Mouse (Mus musculus) liver (tissue): Measurements from ENCODE around the gene Strn3.

Experiments
- DNase-seq: peaks from one replicate; pipeline ENCODE4 v3.0.0-alpha.2; 2020; ENCODE audit warnings: mixed read lengths

Gene Strn3

GRCm38 (mm10) chr12:51691845-51692632, at the start of gene Strn3:
TSS of gene Strn3 (minus strand) at chr12:51691897.
- DNase-seq: peak; percentile 98

DNA sequence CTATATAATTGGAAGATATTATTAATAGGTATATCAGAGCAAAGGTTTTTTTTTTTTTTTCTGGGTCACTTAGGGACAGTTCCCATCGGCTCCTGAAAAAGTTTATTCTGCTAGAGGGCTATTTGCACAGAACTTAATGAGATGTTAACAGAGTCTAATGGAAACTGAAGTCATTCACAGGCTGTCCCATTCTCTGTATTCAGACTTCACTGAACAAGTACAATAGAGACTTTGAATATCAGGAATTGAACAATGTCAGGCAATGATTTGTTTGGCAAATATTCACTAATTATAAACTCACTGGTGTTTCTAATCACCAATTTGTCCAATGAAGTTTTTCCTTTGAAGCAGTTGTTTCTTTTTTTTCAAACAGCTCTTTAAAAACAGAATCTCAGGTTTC, 45.1 kb upstream of the Strn3 start:
- DNase-seq: no peak

GRCm38 (mm10) chr12:51736381-51736780, 44.7 kb upstream of the Strn3 start:
- no peak for DNase-seq

DNA sequence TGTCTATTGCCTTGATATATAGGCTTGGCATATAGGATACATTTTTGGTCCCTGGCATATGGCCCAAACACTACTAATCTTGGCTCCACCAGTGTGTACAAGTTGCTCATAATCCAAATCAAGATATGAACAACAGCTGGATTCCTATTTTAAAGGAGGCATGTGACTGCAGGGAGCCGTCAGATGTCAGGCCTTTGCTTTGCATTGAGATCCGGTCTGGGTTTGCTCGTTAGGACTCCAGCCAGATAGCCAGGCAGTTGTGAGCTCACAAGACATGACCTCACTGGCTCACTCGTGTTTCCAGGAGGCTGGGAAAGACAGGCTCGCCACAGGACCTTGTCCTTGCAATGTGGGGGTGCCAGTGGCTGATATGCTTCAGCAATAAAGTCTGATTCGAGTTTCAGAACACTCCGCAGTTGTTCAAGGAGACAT, 44.2 kb upstream of the Strn3 start:
- no peak for DNase-seq

DNA sequence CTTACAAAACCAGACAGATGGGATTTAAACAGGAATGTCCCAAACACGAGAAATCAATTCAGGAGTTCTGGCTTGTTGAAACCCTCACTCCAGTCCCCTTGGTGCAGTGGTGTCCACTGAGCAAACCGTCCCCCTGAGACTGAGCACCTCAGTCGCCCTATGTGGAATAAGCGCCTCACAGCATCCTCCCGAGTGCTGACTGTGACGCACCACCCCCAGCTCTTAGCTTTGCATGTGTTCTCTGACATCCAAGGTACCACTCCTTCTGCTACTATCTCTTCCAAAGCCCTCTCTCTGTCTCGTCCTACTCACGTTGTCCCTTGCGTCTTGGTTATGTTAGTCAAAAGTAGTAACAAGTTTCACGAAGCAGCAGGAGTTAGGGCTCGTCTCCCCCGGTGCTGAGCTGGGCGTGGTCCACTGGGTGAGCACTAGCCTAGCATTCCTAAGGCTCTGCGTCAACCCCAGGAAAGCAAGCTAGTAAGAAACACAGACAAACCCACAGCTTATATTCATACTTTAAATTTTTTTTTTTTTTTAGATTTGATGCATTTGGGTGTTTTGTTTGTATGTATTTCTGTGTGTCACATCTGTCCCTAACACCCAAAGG, 43.0 kb upstream of the Strn3 start:
- DNase-seq: no peak

GRCm38 (mm10) chr12:51729827-51730226, 38.1 kb upstream of the Strn3 start:
- DNase-seq: no peak

DNA sequence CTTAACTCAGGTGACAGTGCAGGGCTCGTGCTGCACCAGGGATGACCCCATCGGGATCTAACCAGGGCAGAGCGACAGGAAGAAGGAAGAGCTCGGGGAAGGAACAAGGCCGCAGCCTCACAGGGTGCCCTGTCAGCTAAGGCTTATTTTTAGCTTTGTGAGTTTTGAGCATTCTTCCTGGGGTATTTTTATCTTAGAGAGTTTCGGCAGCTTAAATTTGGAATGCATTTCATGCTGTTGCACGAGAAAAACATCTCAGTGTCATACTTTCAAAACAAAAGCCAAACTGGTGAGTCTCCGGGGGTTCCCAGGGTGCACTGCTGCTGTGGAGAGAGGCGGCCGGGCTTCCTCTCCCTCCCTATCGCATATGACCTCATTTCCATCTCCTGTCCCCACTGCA, 37.4 kb upstream of the Strn3 start:
- no peak for DNase-seq

- DNase-seq: no peak
Observed at GRCm38 (mm10) chr12:51721836-51722235, 30.1 kb upstream of the Strn3 start.

DNA sequence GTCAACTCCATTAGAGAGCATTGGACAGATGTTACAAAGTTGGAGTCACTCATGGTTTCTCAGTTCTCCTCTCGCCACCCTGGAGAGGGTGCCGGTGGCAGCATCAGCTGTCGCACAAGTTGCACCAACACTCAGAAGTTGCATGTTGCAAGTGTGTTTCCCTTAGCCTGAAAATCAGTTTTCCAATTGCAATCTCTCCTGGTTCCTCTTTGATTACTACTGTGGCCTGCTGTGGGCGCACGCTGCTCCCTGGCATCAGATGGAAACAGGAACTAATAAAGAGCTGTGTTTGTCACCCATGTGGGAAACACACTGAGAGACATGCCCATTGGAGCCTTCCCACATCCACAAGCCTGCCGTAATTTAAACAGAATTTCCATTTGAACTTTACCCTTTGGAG, 26.9 kb upstream of the Strn3 start:
- no peak for DNase-seq

GRCm38 (mm10) chr12:51712685-51713084, 21.0 kb upstream of the Strn3 start:
- no peak for DNase-seq

DNA sequence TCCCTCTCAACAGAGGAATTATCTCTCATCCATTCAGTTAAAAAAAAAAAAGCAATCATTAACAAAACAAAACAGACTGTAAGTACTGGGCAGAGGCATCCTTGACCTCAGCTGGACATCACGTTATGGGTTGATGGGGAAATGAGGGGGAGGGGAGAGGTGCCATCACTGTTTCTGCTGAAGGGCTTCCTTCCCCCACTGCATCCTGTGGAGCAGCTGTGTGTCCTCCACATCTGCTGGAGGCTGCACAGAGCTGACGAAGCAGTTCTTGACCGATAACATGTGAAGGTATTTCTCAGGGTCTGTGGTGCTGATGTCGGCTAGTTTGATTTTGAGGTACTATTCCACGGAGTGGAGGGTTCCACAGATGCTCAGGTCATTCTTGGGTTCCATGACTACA, 18.5 kb upstream of the Strn3 start:
- DNase-seq: no peak

- no peak for DNase-seq
Observed at GRCm38 (mm10) chr12:51709741-51710140, 18.0 kb upstream of the Strn3 start.

GRCm38 (mm10) chr12:51708941-51709686, 17.4 kb upstream of the Strn3 start:
- DNase-seq: no peak

GRCm38 (mm10) chr12:51706673-51707235, 15.1 kb upstream of the Strn3 start:
- no peak for DNase-seq

GRCm38 (mm10) chr12:51705778-51706177, 14.1 kb upstream of the Strn3 start:
- no peak for DNase-seq

DNA sequence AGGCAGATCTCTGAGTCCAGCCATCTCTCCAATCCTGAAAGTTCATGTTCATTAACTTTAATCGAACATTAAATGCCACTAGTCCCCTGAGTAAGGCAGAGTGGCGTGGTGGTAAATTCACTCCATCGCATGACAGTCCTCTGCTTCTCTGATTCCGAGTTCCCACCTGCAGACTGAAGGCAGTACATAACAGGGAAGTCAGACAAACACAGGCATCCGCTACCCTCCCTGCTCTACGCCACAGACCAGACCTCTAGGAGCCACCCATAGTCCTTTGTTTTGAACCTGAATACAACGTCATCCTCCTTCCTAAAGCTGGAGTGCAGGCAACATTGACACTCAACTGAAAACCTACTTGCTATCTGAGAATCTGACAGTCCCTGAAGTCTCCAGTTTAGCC, 12.9 kb upstream of the Strn3 start:
- DNase-seq: no peak

DNA sequence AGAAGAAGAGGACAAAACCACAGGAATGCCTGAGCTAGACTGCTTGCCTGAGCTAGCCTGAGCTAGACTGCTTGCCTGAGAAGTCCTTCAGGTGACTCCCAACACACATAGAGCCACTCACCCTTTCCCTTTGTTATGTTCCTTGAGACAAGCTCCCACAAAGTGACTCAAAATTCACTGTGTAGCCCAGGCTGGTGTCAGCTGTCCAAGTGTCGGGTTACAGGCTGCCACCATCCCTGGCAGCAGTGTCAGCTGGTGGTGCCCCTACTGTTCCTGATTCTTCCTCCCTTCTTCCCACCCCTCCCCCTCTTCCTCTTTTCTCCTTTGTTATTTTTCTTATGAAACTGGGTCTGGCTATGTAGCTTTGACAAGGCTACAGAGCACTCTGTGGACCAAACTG, 12.2 kb upstream of the Strn3 start:
- DNase-seq: no peak

GRCm38 (mm10) chr12:51701723-51702122, 10.0 kb upstream of the Strn3 start:
- DNase-seq: no peak

GRCm38 (mm10) chr12:51699623-51700393, 8.1 kb upstream of the Strn3 start:
- DNase-seq: peak; percentile 84

DNA sequence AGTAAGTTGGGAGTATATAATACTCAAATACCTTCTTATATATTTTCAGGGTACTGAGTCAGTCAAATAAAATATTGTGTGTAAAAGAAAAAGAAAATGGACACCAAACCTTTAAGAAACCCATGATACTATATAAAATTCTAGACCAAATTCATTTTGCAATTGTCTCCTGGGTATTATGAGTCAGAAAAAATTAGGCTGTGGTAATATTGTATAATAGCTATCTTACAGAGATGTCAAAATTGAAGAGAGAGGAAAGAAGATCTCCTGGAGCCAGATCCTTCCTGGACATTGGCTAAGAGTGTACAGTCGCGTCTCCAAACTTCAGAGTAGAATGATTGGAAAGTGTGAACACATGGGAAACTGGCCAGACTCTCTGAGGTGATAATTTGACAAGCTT, 4.5 kb upstream of the Strn3 start:
- no peak for DNase-seq

GRCm38 (mm10) chr12:51694966-51695365, 3.3 kb upstream of the Strn3 start:
- DNase-seq: no peak

DNA sequence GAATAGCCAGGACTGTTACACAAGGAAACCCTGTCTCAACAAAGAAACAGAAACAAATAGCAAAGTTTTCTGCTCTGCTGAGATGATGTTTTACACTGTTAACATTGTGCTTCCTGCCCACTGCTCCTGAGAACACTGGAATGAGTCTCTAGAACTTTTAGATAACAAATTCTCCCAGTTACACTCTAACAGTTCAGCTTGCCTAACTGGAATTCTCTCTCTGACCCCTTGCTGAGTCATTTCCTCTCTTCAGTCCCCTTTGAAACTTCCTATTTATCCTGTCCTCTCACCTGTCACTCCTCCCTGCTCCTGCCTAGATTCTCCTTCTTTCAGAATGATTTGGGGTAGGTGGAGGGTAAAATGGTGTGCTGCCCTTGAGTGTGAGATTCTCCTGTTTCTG, 2.4 kb upstream of the Strn3 start:
- DNase-seq: no peak

DNA sequence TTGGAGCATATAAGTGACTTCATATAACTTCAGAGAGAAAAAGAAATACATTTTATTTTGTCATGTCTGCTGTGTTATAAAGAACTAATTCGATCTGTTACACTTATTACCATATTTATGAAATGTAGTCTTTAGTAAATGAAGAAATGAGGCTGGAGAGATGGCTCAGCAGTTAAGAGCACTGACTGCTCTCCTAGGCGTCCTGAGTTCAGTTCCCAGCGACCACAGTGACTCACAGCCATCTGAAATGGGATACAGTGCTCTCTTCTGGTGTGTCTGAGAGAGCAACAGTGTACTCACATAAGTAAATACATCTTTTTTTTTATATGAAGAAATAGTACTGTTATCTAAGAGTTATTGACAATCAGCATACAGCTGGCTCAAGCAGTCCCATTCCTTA, 1.7 kb upstream of the Strn3 start:
- DNase-seq: no peak
